Mouse (Mus musculus): ENCODE data around the gene Hira. TPM values are rescaled to one million over a fixed set of nuclear protein-coding genes. Genes with fewer than 3 reads are reported as not detected.
"Not testable (repeated sequence)": the region's sequence is repeated elsewhere in the genome, so short reads cannot be mapped to it uniquely, and the experiment has no call there.

Hira gene
- polyA plus RNA-seq, 1 experiment from 2014 or later = 29.1 TPM

GRCm38 (mm10) chr16:18943906-18944305 lies 67.1 kb downstream of the Hira start:
- Histone ChIP-seq H3K36me3 (replicated peaks) (peaks cover 62% of the 10 kb centered on the region), H3K4me3 (replicated peaks) (no peak overlapping the region), H3K9ac (no peak overlapping the region), H3K4me2 (no peak overlapping the region), H3K4me1 (no peaks in the 10 kb centered on the region), H3K27ac (no peak overlapping the region), H3K9me3 (no peaks in the 10 kb centered on the region), H3K27me3 (no peaks in the 10 kb centered on the region)
- WGBS = 92% methylated on average over 6 of the region's 6 CpGs
- no peak for ATAC-seq (ENCODE audit: low FRiP score)

- peaks cover 88% of the 10 kb centered on the region for H3K36me3 ChIP-seq (replicated peaks)
- H3K4me1 ChIP-seq = no peaks in the 10 kb centered on the region
- ATAC-seq (ENCODE audit: low FRiP score) = no peak
- no peaks in the 10 kb centered on the region for H3K27me3 ChIP-seq
- no peak overlapping the region for H3K4me2 ChIP-seq
- H3K4me3 ChIP-seq (replicated peaks) = no peak overlapping the region
- no peaks in the 10 kb centered on the region for H3K9me3 ChIP-seq
- H3K27ac ChIP-seq = no peak overlapping the region
- WGBS = 96% methylated on average over 9 of the region's 9 CpGs
- H3K9ac ChIP-seq = no peak overlapping the region
Measured at GRCm38 (mm10) chr16:18948941-18949340, 72.1 kb downstream of the Hira start.

GRCm38 (mm10) chr16:18950351-18950750 lies 73.5 kb downstream of the Hira start:
- no peak overlapping the region for H3K4me3 ChIP-seq (replicated peaks)
- no peak overlapping the region for H3K4me2 ChIP-seq
- H3K27me3 ChIP-seq = no peaks in the 10 kb centered on the region
- WGBS = 88% methylated on average over 2 of the region's 2 CpGs
- ATAC-seq (ENCODE audit: low FRiP score) = no peak
- H3K4me1 ChIP-seq = no peaks in the 10 kb centered on the region
- peaks cover 95% of the 10 kb centered on the region for H3K36me3 ChIP-seq (replicated peaks)
- no peak overlapping the region for H3K27ac ChIP-seq
- H3K9ac ChIP-seq = no peak overlapping the region
- H3K9me3 ChIP-seq = no peaks in the 10 kb centered on the region

GRCm38 (mm10) chr16:18952813-18953212 lies 76.0 kb downstream of the Hira start:
- H3K9me3 ChIP-seq = no peaks in the 10 kb centered on the region
- H3K27me3 ChIP-seq = no peaks in the 10 kb centered on the region
- peaks cover 95% of the 10 kb centered on the region for H3K36me3 ChIP-seq (replicated peaks)
- H3K4me3 ChIP-seq (replicated peaks) = no peak overlapping the region
- no peak overlapping the region for H3K4me2 ChIP-seq
- ATAC-seq (ENCODE audit: low FRiP score) = no peak
- no peak overlapping the region for H3K27ac ChIP-seq
- H3K4me1 ChIP-seq = no peaks in the 10 kb centered on the region
- no peak overlapping the region for H3K9ac ChIP-seq

- Histone ChIP-seq H3K36me3 (replicated peaks) (peaks cover 80% of the 10 kb centered on the region), H3K4me2 (no peak overlapping the region), H3K27ac (no peak overlapping the region), H3K9me3 (peaks cover 3% of the 10 kb centered on the region), H3K9ac (no peak overlapping the region), H3K27me3 (no peaks in the 10 kb centered on the region), H3K4me1 (no peaks in the 10 kb centered on the region), H3K4me3 (replicated peaks) (no peak overlapping the region)
- no peak for ATAC-seq (ENCODE audit: low FRiP score)
- WGBS = 93% methylated on average over 3 of the region's 3 CpGs
Measured at GRCm38 (mm10) chr16:18955070-18955469, 78.2 kb downstream of the Hira start.

- no peaks in the 10 kb centered on the region for H3K4me1 ChIP-seq
- H3K9ac ChIP-seq = no peak overlapping the region
- H3K9me3 ChIP-seq = peaks cover 26% of the 10 kb centered on the region
- no peak for ATAC-seq (ENCODE audit: low FRiP score)
- no peaks in the 10 kb centered on the region for H3K27me3 ChIP-seq
- no peak overlapping the region for H3K4me3 ChIP-seq (replicated peaks)
- H3K27ac ChIP-seq = no peak overlapping the region
- H3K4me2 ChIP-seq = no peak overlapping the region
- peaks cover 69% of the 10 kb centered on the region for H3K36me3 ChIP-seq (replicated peaks)
Measured at GRCm38 (mm10) chr16:18963486-18963885, 86.6 kb downstream of the Hira start.

DNA sequence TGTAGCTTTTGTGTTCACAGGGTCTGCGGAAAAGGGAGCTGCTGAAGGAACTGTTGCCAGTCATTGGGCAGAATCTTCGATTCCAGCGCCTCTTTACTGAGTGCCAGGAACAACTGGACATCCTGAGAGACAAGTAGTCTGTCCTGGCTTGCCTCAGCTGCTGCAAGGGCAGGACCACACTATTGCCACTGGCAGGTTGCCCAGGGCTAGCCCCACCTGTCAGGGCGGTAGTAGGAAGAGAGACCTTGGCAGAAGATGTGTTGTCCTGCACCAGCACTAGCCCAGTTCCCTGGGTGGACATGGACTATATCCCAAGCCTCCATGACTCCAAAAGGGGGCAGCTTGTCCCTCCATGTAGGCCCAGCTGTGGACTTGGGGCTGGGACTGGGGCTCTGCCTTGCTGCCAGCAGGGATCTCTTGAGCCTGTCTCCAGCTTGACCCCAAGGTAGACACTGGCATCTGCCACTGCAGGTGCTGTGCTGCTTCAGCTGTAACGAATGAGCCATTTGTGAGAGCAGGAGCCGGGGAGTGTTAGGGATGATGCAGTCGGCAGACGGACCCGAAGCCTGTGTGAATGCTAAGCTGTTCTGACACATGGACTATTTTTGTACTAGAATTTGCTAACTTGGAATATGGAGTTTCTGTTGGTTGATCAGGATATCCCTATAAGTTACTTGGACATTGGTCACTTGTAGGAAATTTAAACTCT lies 92.7 kb downstream of the Hira start:
- no peak for ATAC-seq (ENCODE audit: low FRiP score)

GRCm38 (mm10) chr16:18970837-18971236 lies 94.0 kb downstream of the Hira start:
- H3K4me2 ChIP-seq = no peak overlapping the region
- peaks cover 41% of the 10 kb centered on the region for H3K36me3 ChIP-seq (replicated peaks)
- WGBS = 93% methylated on average over 3 of the region's 3 CpGs
- no peak overlapping the region for H3K27ac ChIP-seq
- H3K27me3 ChIP-seq = no peaks in the 10 kb centered on the region
- no peak overlapping the region for H3K9ac ChIP-seq
- no peaks in the 10 kb centered on the region for H3K4me1 ChIP-seq
- no peak overlapping the region for H3K4me3 ChIP-seq (replicated peaks)
- no peak for ATAC-seq (ENCODE audit: low FRiP score)
- 0 out of 2 replicates have a peak, but pooled peaks cover 5% of the 10 kb centered on the region for H3K9me3 ChIP-seq

More for the DNA sequence above, 92.7 kb downstream of the Hira start:
- 93% methylated on average over 9 of the region's 9 CpGs for WGBS
- H3K4me2 ChIP-seq = no peak overlapping the region
- no peak overlapping the region for H3K9ac ChIP-seq
- no peak overlapping the region for H3K27ac ChIP-seq
- H3K4me1 ChIP-seq = no peaks in the 10 kb centered on the region
- 0 out of 2 replicates have a peak, but pooled peaks cover 5% of the 10 kb centered on the region for H3K9me3 ChIP-seq
- no peaks in the 10 kb centered on the region for H3K27me3 ChIP-seq
- peaks cover 51% of the 10 kb centered on the region for H3K36me3 ChIP-seq (replicated peaks)
- H3K4me3 ChIP-seq (replicated peaks) = no peak overlapping the region

DNA sequence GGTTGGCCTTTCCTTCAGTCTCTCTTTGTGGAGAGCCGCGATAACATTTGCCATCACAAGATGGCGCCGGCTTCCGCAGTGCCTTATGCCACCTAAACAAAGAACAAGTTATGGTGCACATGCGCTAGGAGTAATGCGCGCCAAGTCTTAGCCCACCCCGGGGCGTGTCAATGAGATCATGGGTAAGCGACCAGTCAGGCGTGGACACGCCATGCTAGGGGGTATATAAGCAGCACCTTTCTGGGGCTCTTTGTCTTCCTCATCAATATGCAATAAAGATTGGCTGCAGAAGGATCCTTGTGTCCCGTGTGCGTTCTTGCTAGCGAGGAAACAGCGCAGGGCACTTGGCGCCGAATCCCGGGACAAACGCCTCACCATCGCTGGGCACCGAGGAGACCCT lies 98.8 kb downstream of the Hira start:
- H3K27me3 ChIP-seq; H3K9ac ChIP-seq; ATAC-seq (ENCODE audit: low FRiP score); H3K4me3 ChIP-seq (replicated peaks); H3K4me2 ChIP-seq; H3K9me3 ChIP-seq; H3K27ac ChIP-seq; H3K4me1 ChIP-seq: not testable (repeated sequence)
- 79% methylated on average over 23 of the region's 23 CpGs for WGBS
- H3K36me3 ChIP-seq (replicated peaks) = peaks cover 16% of the 10 kb centered on the region

DNA sequence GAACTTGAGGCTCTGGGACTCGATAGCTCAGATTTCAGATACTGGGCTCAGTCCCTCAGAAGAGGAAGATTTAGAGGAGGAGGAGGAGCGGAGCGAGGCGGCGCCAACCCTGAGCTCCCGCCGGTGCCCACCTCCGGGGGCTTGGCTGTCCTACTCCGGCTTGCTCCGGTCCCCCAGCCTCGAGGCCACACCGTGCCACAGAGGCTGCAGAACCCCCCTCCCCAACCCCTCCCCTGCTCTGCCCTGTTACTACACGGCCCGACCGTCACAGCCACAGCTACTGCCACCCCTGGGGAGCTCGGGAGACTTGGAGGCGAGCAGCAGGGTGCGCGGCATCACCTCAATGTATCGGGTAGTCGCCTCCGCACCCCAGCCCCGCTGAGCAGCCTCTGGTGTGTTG lies 99.5 kb downstream of the Hira start:
- H3K9me3 ChIP-seq = no peaks in the 10 kb centered on the region
- H3K4me2 ChIP-seq = no peak overlapping the region
- ATAC-seq (ENCODE audit: low FRiP score) = no peak
- H3K4me1 ChIP-seq = no peaks in the 10 kb centered on the region
- H3K27me3 ChIP-seq = no peaks in the 10 kb centered on the region
- H3K9ac ChIP-seq = no peak overlapping the region
- H3K27ac ChIP-seq = no peak overlapping the region
- H3K36me3 ChIP-seq (replicated peaks) = peaks cover 9% of the 10 kb centered on the region
- 81% methylated on average over 23 of the region's 23 CpGs for WGBS
- H3K4me3 ChIP-seq (replicated peaks) = no peak overlapping the region

DNA sequence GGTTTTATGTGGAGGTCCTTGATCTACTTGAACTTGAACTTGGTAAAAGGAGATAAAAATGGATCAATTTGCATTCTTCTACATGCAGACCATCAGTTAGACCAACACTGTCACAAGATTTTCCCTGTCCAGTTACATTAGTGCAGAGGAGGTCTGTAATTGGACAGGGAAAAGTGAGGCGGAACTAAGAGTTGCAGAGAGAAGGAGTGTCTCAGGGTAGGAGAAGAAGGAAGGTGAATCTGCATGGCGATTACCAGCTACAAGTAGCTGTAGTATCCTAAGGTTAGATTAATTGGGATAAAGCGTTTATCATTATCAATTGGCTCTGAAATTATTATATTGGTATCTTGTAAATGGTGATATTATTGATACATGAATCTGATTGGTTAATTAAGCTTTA lies 109.5 kb downstream of the Hira start:
- Histone ChIP-seq H3K4me2 (no peak overlapping the region), H3K27me3 (no peaks in the 10 kb centered on the region), H3K9me3 (no peaks in the 10 kb centered on the region), H3K4me3 (replicated peaks) (no peak overlapping the region), H3K9ac (no peak overlapping the region), H3K27ac (no peak overlapping the region), H3K36me3 (replicated peaks) (no peaks in the 10 kb centered on the region), H3K4me1 (no peaks in the 10 kb centered on the region)
- 89% methylated on average over 3 of the region's 3 CpGs for WGBS
- no peak for ATAC-seq (ENCODE audit: low FRiP score)

- H3K9me3 ChIP-seq = no peaks in the 10 kb centered on the region
- H3K27me3 ChIP-seq = no peaks in the 10 kb centered on the region
- no peak overlapping the region for H3K4me3 ChIP-seq (replicated peaks)
- H3K36me3 ChIP-seq (replicated peaks) = no peaks in the 10 kb centered on the region
- no peaks in the 10 kb centered on the region for H3K4me1 ChIP-seq
- H3K9ac ChIP-seq = no peak overlapping the region
- WGBS = 91% methylated on average over 5 of the region's 5 CpGs
- H3K4me2 ChIP-seq = no peak overlapping the region
- H3K27ac ChIP-seq = no peak overlapping the region
- ATAC-seq (ENCODE audit: low FRiP score) = no peak
Measured at GRCm38 (mm10) chr16:18986860-18987259, 110.0 kb downstream of the Hira start.

DNA sequence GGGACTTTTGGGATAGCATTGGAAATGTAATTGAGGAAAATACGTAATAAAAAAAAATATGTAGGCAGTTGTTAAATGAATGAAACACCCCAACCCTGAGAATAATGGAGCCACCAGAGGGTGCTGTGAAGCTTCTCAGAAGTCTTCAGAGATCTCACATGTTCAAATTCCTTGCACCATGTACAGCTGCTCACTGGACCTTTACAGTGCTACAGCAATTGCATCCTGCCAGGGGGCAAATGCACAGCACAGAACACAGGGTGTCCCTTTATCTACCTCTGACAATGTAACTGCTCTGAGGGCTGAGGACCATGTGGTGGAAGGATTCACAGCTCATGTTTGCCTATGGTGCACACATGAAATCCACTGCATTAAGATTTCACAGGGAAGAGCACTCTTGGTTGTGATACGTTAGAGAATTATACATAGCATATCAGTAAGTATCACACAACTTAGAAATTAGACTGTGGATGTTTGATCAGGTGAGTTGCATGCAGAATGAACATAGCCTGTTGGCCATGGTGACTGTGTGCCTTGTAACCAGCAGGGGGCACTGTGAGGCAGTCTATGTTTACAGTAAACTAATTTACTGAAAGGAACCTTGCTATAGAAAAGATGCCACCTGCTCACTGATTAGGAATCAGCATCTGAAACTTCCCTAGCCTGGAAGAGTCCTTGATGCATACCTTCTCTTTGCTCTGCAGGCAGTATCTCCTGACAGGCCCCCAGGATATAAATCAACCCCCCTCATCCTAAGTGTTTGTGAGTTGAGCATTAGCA lies 126.0 kb downstream of the Hira start:
- not testable (repeated sequence) for H3K4me2 ChIP-seq; H3K4me1 ChIP-seq; H3K27ac ChIP-seq; H3K4me3 ChIP-seq (replicated peaks); H3K36me3 ChIP-seq (replicated peaks); ATAC-seq (ENCODE audit: low FRiP score); H3K9me3 ChIP-seq; H3K9ac ChIP-seq; H3K27me3 ChIP-seq
- 36% methylated on average over 2 of the region's 2 CpGs for WGBS
